8 mouse cellular contexts compared by ENCODE assay signal in genomic region chr5:36695461-36696231, GRCm38 (mm10). TPM values are rescaled to one million over a fixed set of nuclear protein-coding genes. Genes with fewer than 3 reads are reported as not detected.
DNase-seq lines count a peak whose midpoint lies in the region; ATAC-seq and TF ChIP-seq lines count a peak whose summit lies in the region.

D5Ertd579e (minus strand) TSS chr5:36696024.

- in situ Hi-C loops in CH12.LX (cut with MboI; ENCODE audit: low pct_ligation_motif_present, low pct_unique_long_range_greater_than_20kb, low sequenced_read_pairs), result no loop called here

- H3K79me2 ChIP-seq in CH12.LX (replicated peaks; ENCODE audit: control insufficient read depth, extremely low read depth, insufficient read depth, poor library complexity, severe bottlenecking), result peaks cover 27% of the 10 kb centered on the region

- H3K9me3 ChIP-seq in CH12.LX (replicated peaks; ENCODE audit: low read length), result no peaks in the 10 kb centered on the region
- H3K9me3 ChIP-seq in forebrain, embryonic 12.5 days, result no peaks in the 10 kb centered on the region
- no peaks in the 10 kb centered on the region for H3K9me3 ChIP-seq in heart, postnatal 0 days (replicated peaks; ENCODE audit: control insufficient read depth, low read length)
- H3K9me3 ChIP-seq in liver, embryonic 16.5 days (replicated peaks; ENCODE audit: control insufficient read depth, low read length), result no peaks in the 10 kb centered on the region
- no peaks in the 10 kb centered on the region for H3K9me3 ChIP-seq in neural tube, embryonic 13.5 days

- TF ChIP-seq EP300 in CH12.LX (IDR thresholded peaks at IDR 0.05; ENCODE audit: low read length), result no peak; the same call in 1 of the 2 replicates
- peak; percentile 22; the same call in 1 of the 2 replicates for TF ChIP-seq EP300 in heart, postnatal 0 days (IDR thresholded peaks at IDR 0.05; ENCODE audit: low read depth)

- peaks cover 11 to 46% of the 10 kb centered on the region in 2 experiments for H3K4me1 ChIP-seq in CH12.LX (ENCODE audit: control insufficient read depth in 1 of 2, insufficient read depth in 2 of 2)
- peaks cover 18% of the 10 kb centered on the region for H3K4me1 ChIP-seq in forebrain, embryonic 12.5 days
- H3K4me1 ChIP-seq in heart, postnatal 0 days (ENCODE audit: control insufficient read depth, insufficient read depth), result peaks cover 16% of the 10 kb centered on the region
- H3K4me1 ChIP-seq in liver, embryonic 16.5 days (ENCODE audit: control insufficient read depth, low read depth, low read length), result peaks cover 58% of the 10 kb centered on the region
- peaks cover 38% of the 10 kb centered on the region for H3K4me1 ChIP-seq in neural tube, embryonic 13.5 days (replicated peaks)
- peaks cover 18% of the 10 kb centered on the region for H3K4me1 ChIP-seq in testis, adult 2 months (ENCODE audit: control insufficient read depth, insufficient read depth, low read length)

- peak within 1 kb of the TSS; percentile 64 for H3K4me2 ChIP-seq in CH12.LX (ENCODE audit: insufficient read depth, low read depth, poor library complexity, severe bottlenecking)
- H3K4me2 ChIP-seq in forebrain, embryonic 12.5 days, result peak within 1 kb of the TSS; percentile 78
- peak within 1 kb of the TSS; percentile 85 for H3K4me2 ChIP-seq in heart, postnatal 0 days (ENCODE audit: low read depth, low read length)
- H3K4me2 ChIP-seq in liver, embryonic 16.5 days (ENCODE audit: low read depth, low read length), result peak within 1 kb of the TSS; percentile 98
- H3K4me2 ChIP-seq in neural tube, embryonic 13.5 days, result peak within 1 kb of the TSS; percentile 70

- no peaks in the 10 kb centered on the region for H3K27me3 ChIP-seq in CH12.LX (replicated peaks)
- H3K27me3 ChIP-seq in forebrain, embryonic 12.5 days, result no peaks in the 10 kb centered on the region
- H3K27me3 ChIP-seq in heart, postnatal 0 days (ENCODE audit: control insufficient read depth, insufficient read depth, low read length), result no peaks in the 10 kb centered on the region
- H3K27me3 ChIP-seq in liver, embryonic 16.5 days (ENCODE audit: control insufficient read depth, insufficient read depth, low read depth, low read length), result no peaks in the 10 kb centered on the region
- no peaks in the 10 kb centered on the region for H3K27me3 ChIP-seq in neural tube, embryonic 13.5 days
- H3K27me3 ChIP-seq in testis, adult 2 months (ENCODE audit: control insufficient read depth, insufficient read depth, low read length), result no peaks in the 10 kb centered on the region

- DNase-seq in CH12.LX (ENCODE audit: extremely low read depth), result peak; percentile 82
- peak; percentile 78 for DNase-seq in c-Kit-positive CD71-positive TER-119-negative erythroid progenitor cells, embryonic 14.5 days (ENCODE audit: low read depth)
- DNase-seq in heart, postnatal 0 days (ENCODE audit: low spot score), result peak; percentile 90
- peak; percentile 95 to 97 for DNase-seq in kidney, postnatal 4 days

- peak within 1 kb of the TSS; percentile 79 to 94 (median 79) for H3K4me3 ChIP-seq in CH12.LX (replicated peaks in 1 of 3; ENCODE audit: low read depth in 2 of 3, low read length in 2 of 3, poor library complexity in 1 of 3)
- peak within 1 kb of the TSS; percentile 87 for H3K4me3 ChIP-seq in forebrain, embryonic 12.5 days (replicated peaks)
- H3K4me3 ChIP-seq in heart, postnatal 0 days (ENCODE audit: low read depth, low read length), result peak within 1 kb of the TSS; percentile 93
- H3K4me3 ChIP-seq in liver, embryonic 16.5 days (ENCODE audit: low read depth, low read length), result peak within 1 kb of the TSS; percentile 72
- H3K4me3 ChIP-seq in neural tube, embryonic 13.5 days, result peak within 1 kb of the TSS; percentile 79
- H3K4me3 ChIP-seq in testis, adult 2 months (ENCODE audit: control insufficient read depth, low read depth, low read length), result peak within 1 kb of the TSS; percentile 91

- TF ChIP-seq POLR2A in CH12.LX (IDR thresholded peaks at IDR 0.05; ENCODE audit: low read depth, low read length), result peak; percentile 74
- 0 out of 2 replicates have a peak, but pooled peaks have one; percentile 4 for TF ChIP-seq POLR2A in testis, adult 2 months (IDR thresholded peaks at IDR 0.05; ENCODE audit: control insufficient read depth, low read depth, low read length)

- H3K27ac ChIP-seq in CH12.LX (ENCODE audit: insufficient read depth, low read depth), result peak within 1 kb of the TSS; percentile 88
- H3K27ac ChIP-seq in forebrain, embryonic 12.5 days, result peak within 1 kb of the TSS; percentile 95
- H3K27ac ChIP-seq in heart, postnatal 0 days (ENCODE audit: low read depth), result peak within 1 kb of the TSS; percentile 98
- peak within 1 kb of the TSS; percentile 91 for H3K27ac ChIP-seq in liver, embryonic 16.5 days (ENCODE audit: low read length)
- H3K27ac ChIP-seq in neural tube, embryonic 13.5 days (replicated peaks), result peak within 1 kb of the TSS; percentile 95
- peak within 1 kb of the TSS; percentile 75 for H3K27ac ChIP-seq in testis, adult 2 months (ENCODE audit: control insufficient read depth, insufficient read depth, low read depth, low read length)

- H3K9ac ChIP-seq in CH12.LX (ENCODE audit: insufficient read depth, low read depth), result peak within 1 kb of the TSS; percentile 63
- H3K9ac ChIP-seq in forebrain, embryonic 12.5 days, result peak within 1 kb of the TSS; percentile 89
- peak within 1 kb of the TSS; percentile 86 for H3K9ac ChIP-seq in heart, postnatal 0 days (replicated peaks; ENCODE audit: low read depth, low read length)
- peak within 1 kb of the TSS; percentile 94 for H3K9ac ChIP-seq in liver, embryonic 16.5 days (ENCODE audit: low read depth, low read length)
- H3K9ac ChIP-seq in neural tube, embryonic 13.5 days, result peak within 1 kb of the TSS; percentile 93

- TF ChIP-seq RAD21 in CH12.LX (IDR thresholded peaks at IDR 0.05; ENCODE audit: low read depth, low read length), result no peak; the same call in 1 of the 2 replicates

- H3K36me3 ChIP-seq in CH12.LX (replicated peaks in 1 of 2; ENCODE audit: control insufficient read depth in 1 of 2, insufficient read depth in 1 of 2, low read length in 1 of 2), result peaks cover 0 to 15% of the 10 kb centered on the region in 2 experiments
- H3K36me3 ChIP-seq in forebrain, embryonic 12.5 days (replicated peaks), result no peaks in the 10 kb centered on the region
- 0 out of 2 replicates have a peak, but pooled peaks cover 4% of the 10 kb centered on the region for H3K36me3 ChIP-seq in heart, postnatal 0 days (replicated peaks; ENCODE audit: control insufficient read depth, insufficient read depth, low read length)
- H3K36me3 ChIP-seq in liver, embryonic 16.5 days (ENCODE audit: control insufficient read depth, insufficient read depth), result 0 out of 2 replicates have a peak, but pooled peaks cover 4% of the 10 kb centered on the region
- H3K36me3 ChIP-seq in neural tube, embryonic 13.5 days, result no peaks in the 10 kb centered on the region
- no peaks in the 10 kb centered on the region for H3K36me3 ChIP-seq in testis, adult 2 months (ENCODE audit: control insufficient read depth, insufficient read depth, low read length)

- dilution Hi-C loops in CH12.LX (cut with MboI; ENCODE audit: extremely low pct_ligation_motif_present, extremely low pct_unique_long_range_greater_than_20kb, low sequenced_read_pairs), result no loop called here

- under 1% methylated on average over 102 of the region's 104 CpGs for WGBS in forebrain, embryonic 12.5 days
- WGBS in heart, postnatal 0 days, result 0% methylated on average over 77 of the region's 104 CpGs
- WGBS in liver, embryonic 16.5 days (ENCODE audit: insufficient replicate concordance), result under 1% methylated on average over 80 of the region's 104 CpGs
- WGBS in neural tube, embryonic 13.5 days, result 0% methylated on average over 98 of the region's 104 CpGs

- ATAC-seq in forebrain, embryonic 12.5 days (ENCODE audit: low FRiP score), result peak; percentile 96
- peak; percentile 95 for ATAC-seq in heart, postnatal 0 days (ENCODE audit: insufficient read depth, low read depth)
- peak; percentile 90 for ATAC-seq in liver, embryonic 16.5 days (ENCODE audit: low read depth)
- peak; percentile 95 for ATAC-seq in neural tube, embryonic 13.5 days (ENCODE audit: low read depth)

- TF ChIP-seq CTCF in CH12.LX (conservative IDR thresholded peaks at IDR 0.05 in 1 of 2, IDR thresholded peaks at IDR 0.05 in 1 of 2; ENCODE audit: low read depth in 2 of 2, low read length in 2 of 2), result 0 out of 4 replicates have a peak, but pooled peaks of 1 of the 2 experiments have one; percentile 7
- no peak; the same call in 1 of the 2 replicates for TF ChIP-seq CTCF in heart, postnatal 0 days (IDR thresholded peaks at IDR 0.05; ENCODE audit: low read depth)
- no peak for TF ChIP-seq CTCF in testis, adult 2 months (IDR thresholded peaks at IDR 0.05; ENCODE audit: control insufficient read depth, insufficient read depth, insufficient replicate concordance, low read depth, low read length)

TF ChIP-seq in CH12.LX, 34 proteins besides CTCF, POLR2A, EP300 and RAD21 (continues in another document):
- TF ChIP-seq MEF2A (IDR thresholded peaks at IDR 0.05; ENCODE audit: borderline replicate concordance, low read depth, low read length), result peak; percentile 75
- TF ChIP-seq NRF1 (IDR thresholded peaks at IDR 0.05; ENCODE audit: low read depth, low read length), result peak; percentile 61
- TF ChIP-seq UBTF (IDR thresholded peaks at IDR 0.05; ENCODE audit: low read depth, low read length), result peak; percentile 94
- TF ChIP-seq SIN3A (IDR thresholded peaks at IDR 0.05; ENCODE audit: low read length), result peak; percentile 86
- TF ChIP-seq CHD2 (IDR thresholded peaks at IDR 0.05; ENCODE audit: low read length), result peak; percentile 60
- TF ChIP-seq RCOR1 (conservative IDR thresholded peaks at IDR 0.05; ENCODE audit: low read depth, low read length), result no peak
- TF ChIP-seq SMC3 (IDR thresholded peaks at IDR 0.05; ENCODE audit: low read depth, low read length), result peak; percentile 10; the same call in 1 of the 2 replicates
- TF ChIP-seq ZC3H11A (IDR thresholded peaks at IDR 0.05; ENCODE audit: low read depth, low read length), result no peak
- peak; percentile 80; the same call in 1 of the 2 replicates for TF ChIP-seq MAZ (IDR thresholded peaks at IDR 0.05; ENCODE audit: low read depth, low read length)
- peak; percentile 56; the same call in 1 of the 2 replicates for TF ChIP-seq ELF1 (IDR thresholded peaks at IDR 0.05; ENCODE audit: low read depth, low read length)
- TF ChIP-seq HCFC1 (IDR thresholded peaks at IDR 0.05; ENCODE audit: low read depth, low read length), result peak; percentile 62; the same call in 1 of the 2 replicates

RNA-seq across cellular contexts. Expression of gene D5Ertd579e, which starts in this region (rescaled TPM):
- total RNA-seq in CH12.LX (2012; rRNA removed) (13.6 and 13.7 TPM in 2 replicates), CH12.LX (2014; rRNA removed) (21.6 and 22.9 TPM in 2 replicates)
- polyA plus RNA-seq in CH12.LX (2012; ENCODE audit: insufficient read length, low read depth), result 23.7 and 29.4 TPM in 2 replicates
- polyA plus RNA-seq in forebrain, embryonic 12.5 days (2016; fragmentation: Nextera tagmentation; extraction: Ambion mirVana), result 44.2 and 46.6 TPM in 2 replicates
- 52.6 and 81.9 TPM in 2 replicates for total RNA-seq in heart, postnatal 0 days (2014; rRNA removed; ENCODE audit: low replicate concordance)
- 21.8 and 28.5 TPM in 2 replicates for polyA plus RNA-seq in heart, postnatal 0 days (2015; fragmentation: Nextera tagmentation; extraction: Ambion mirVana)
- polyA plus RNA-seq in liver, embryonic 16.5 days (2015; fragmentation: Nextera tagmentation; extraction: Ambion mirVana), result 22.6 and 23.2 TPM in 2 replicates
- 26.6 and 26.9 TPM in 2 replicates for polyA plus RNA-seq in neural tube, embryonic 13.5 days (2015; fragmentation: Nextera tagmentation; extraction: Ambion mirVana)
- 16.6 and 23.1 TPM in 2 replicates for polyA plus RNA-seq in testis, adult 2 months (2012; rRNA removed)

Comparison
In these comparisons a context has a peak if more than half of its experiments do, and no peak if none do; other contexts are left out.
1. Peak in every context shown above with its lines: DNase-seq, ATAC-seq, H3K4me3 ChIP-seq and H3K27ac ChIP-seq.